Mouse (Mus musculus): ENCODE measurements around the gene Rgs17. TPM values are rescaled to one million over a fixed set of nuclear protein-coding genes. Genes with fewer than 3 reads are reported as not detected.
"Not testable (repeated sequence)": the region's sequence is repeated elsewhere in the genome, so short reads cannot be mapped to it uniquely, and the experiment has no call there.

Rgs17 gene
- polyA plus RNA-seq (2012; rRNA removed) (0.01 TPM in 2 replicates), polyA plus RNA-seq (2014; fragmentation: Nextera tagmentation; extraction: Ambion mirVana) (not detected in 2 replicates)

GRCm38 (mm10) chr10:5922294-5922828 is at the start of gene Rgs17:
Gene Rgs17, minus strand, starts transcription at chr10:5922400.
- Histone ChIP-seq H3K27me3 (ENCODE audit: control insufficient read depth, insufficient read depth, low read length) (peaks cover 17% of the 10 kb centered on the region), H3K36me3 (replicated peaks; ENCODE audit: control insufficient read depth, insufficient read depth, low read depth) (no peaks in the 10 kb centered on the region), H3K9me3 (ENCODE audit: control insufficient read depth, low read length) (no peaks in the 10 kb centered on the region), H3K4me3 (ENCODE audit: insufficient read depth in 1 of 2, low read depth in 2 of 2, low read length in 2 of 2) (peak within 1 kb of the TSS in 1 of 2 experiments; percentile 33; a peak in 2 of 4 replicates), H3K9ac (replicated peaks) (no peak within 1 kb of the TSS), H3K27ac (no peak within 1 kb of the TSS), H3K4me1 (replicated peaks; ENCODE audit: control insufficient read depth in 2 of 2, insufficient read depth in 2 of 2, low read length in 1 of 2) (no peaks in the 10 kb centered on the region), H3K4me2 (ENCODE audit: low read depth) (peak within 1 kb of the TSS; percentile 54)
- DNase-seq (ENCODE audit: low read depth in 3 of 3, low spot score in 3 of 3), result no peak
- TF ChIP-seq EP300 (IDR thresholded peaks at IDR 0.05; ENCODE audit: low read depth), result no peak
- TF ChIP-seq CTCF (IDR thresholded peaks at IDR 0.05; ENCODE audit: low read depth), result no peak
- WGBS (ENCODE audit: insufficient replicate concordance), result 1% methylated on average over 23 of the region's 35 CpGs
- no peak for ATAC-seq (ENCODE audit: insufficient read depth)

DNA sequence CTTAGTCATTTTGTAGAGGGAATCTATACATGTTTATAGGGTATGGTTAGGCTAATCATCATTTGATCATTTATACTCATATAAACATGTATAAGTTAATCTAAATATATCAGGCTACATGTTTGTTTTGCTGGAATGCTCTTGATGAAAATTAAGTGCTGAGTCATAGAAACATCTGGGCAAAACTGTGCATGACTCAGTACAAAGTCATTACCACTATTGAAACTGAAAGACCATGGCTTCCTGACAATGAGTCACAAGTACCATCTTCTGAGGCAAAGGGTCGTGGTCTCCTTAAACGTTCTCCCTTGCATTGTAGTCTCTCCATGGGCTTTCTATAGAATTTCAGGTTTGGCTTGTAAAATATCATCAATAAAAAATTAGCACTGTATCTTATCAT is 45.5 kb upstream of the Rgs17 start:
- no peak overlapping the region for H3K27ac ChIP-seq
- no peaks in the 10 kb centered on the region for H3K4me1 ChIP-seq (replicated peaks; ENCODE audit: control insufficient read depth in 2 of 2, insufficient read depth in 2 of 2, low read length in 1 of 2)
- H3K9ac ChIP-seq (replicated peaks), result no peak overlapping the region
- H3K27me3 ChIP-seq (ENCODE audit: control insufficient read depth, insufficient read depth, low read length), result no peaks in the 10 kb centered on the region
- DNase-seq (ENCODE audit: low read depth in 3 of 3, low spot score in 3 of 3) (no peak), ATAC-seq (ENCODE audit: insufficient read depth) (no peak)
- H3K4me2 ChIP-seq (ENCODE audit: low read depth), result no peak overlapping the region
- TF ChIP-seq EP300 (IDR thresholded peaks at IDR 0.05; ENCODE audit: low read depth), result no peak
- TF ChIP-seq CTCF (IDR thresholded peaks at IDR 0.05; ENCODE audit: low read depth), result no peak
- no peaks in the 10 kb centered on the region for H3K36me3 ChIP-seq (replicated peaks; ENCODE audit: control insufficient read depth, insufficient read depth, low read depth)
- WGBS (ENCODE audit: insufficient replicate concordance), result 43% methylated on average over 2 of the region's 2 CpGs
- no peak overlapping the region for H3K4me3 ChIP-seq (ENCODE audit: insufficient read depth in 1 of 2, low read depth in 2 of 2, low read length in 2 of 2)
- H3K9me3 ChIP-seq (ENCODE audit: control insufficient read depth, low read length), result no peaks in the 10 kb centered on the region

DNA sequence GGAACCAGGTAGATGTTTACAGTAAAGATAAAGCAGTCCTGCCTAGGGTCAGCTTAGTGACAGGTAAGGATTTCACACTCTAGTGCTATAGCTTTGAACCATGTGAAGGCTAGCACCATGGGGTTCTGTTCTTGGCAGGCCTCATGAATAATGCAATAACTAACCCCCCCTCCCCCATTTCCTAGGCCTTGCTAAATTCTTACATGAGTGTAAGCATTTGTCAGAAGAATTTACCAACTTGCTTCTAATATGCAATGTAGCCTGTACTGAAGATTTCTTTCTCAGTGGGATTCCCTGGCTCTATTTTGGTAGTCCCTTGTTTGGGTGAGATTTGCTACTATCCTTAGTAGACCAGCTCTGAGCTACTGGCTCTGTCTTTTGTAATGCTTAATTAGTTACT is 31.6 kb upstream of the Rgs17 start:
- ATAC-seq (ENCODE audit: insufficient read depth); H3K4me3 ChIP-seq (ENCODE audit: insufficient read depth in 1 of 2, low read depth in 2 of 2, low read length in 2 of 2); H3K36me3 ChIP-seq (replicated peaks; ENCODE audit: control insufficient read depth, insufficient read depth, low read depth); H3K4me1 ChIP-seq (replicated peaks; ENCODE audit: control insufficient read depth in 2 of 2, insufficient read depth in 2 of 2, low read length in 1 of 2); H3K9me3 ChIP-seq (ENCODE audit: control insufficient read depth, low read length); H3K4me2 ChIP-seq (ENCODE audit: low read depth); H3K9ac ChIP-seq (replicated peaks); DNase-seq (ENCODE audit: low read depth in 3 of 3, low spot score in 3 of 3); H3K27me3 ChIP-seq (ENCODE audit: control insufficient read depth, insufficient read depth, low read length); H3K27ac ChIP-seq: not testable (repeated sequence)

DNA sequence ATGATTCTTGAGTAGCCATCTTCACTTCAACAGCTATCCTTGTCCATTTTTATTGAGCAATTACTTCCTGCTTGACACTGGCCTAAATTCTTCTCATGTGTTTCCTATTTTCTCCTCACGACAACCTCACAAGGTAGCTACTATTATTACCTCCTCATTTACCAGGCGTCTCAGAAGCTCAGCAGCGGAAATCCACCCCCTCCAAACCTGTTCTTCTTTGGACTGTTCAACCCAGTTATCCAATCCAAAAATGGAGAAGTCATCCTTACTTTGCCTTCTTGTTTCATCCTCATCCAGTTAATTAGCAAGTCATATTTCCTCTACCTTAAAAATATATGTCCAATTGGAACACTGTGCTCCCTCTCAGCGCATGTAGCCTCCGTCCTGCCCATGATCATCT is 2.1 kb upstream of the Rgs17 start:
- no peak overlapping the region for H3K4me2 ChIP-seq (ENCODE audit: low read depth)
- H3K9me3 ChIP-seq (ENCODE audit: control insufficient read depth, low read length), result no peaks in the 10 kb centered on the region
- TF ChIP-seq CTCF (IDR thresholded peaks at IDR 0.05; ENCODE audit: low read depth), result no peak
- no peak for TF ChIP-seq EP300 (IDR thresholded peaks at IDR 0.05; ENCODE audit: low read depth)
- H3K36me3 ChIP-seq (replicated peaks; ENCODE audit: control insufficient read depth, insufficient read depth, low read depth), result no peaks in the 10 kb centered on the region
- H3K4me1 ChIP-seq (replicated peaks; ENCODE audit: control insufficient read depth in 2 of 2, insufficient read depth in 2 of 2, low read length in 1 of 2), result no peaks in the 10 kb centered on the region
- ATAC-seq (ENCODE audit: insufficient read depth), result no peak
- peaks cover 17% of the 10 kb centered on the region for H3K27me3 ChIP-seq (ENCODE audit: control insufficient read depth, insufficient read depth, low read length)
- WGBS (ENCODE audit: insufficient replicate concordance), result 62% methylated on average over 5 of the region's 5 CpGs
- H3K9ac ChIP-seq (replicated peaks), result no peak overlapping the region
- no peak overlapping the region for H3K4me3 ChIP-seq (ENCODE audit: insufficient read depth in 1 of 2, low read depth in 2 of 2, low read length in 2 of 2)
- no peak for DNase-seq (ENCODE audit: low read depth in 3 of 3, low spot score in 3 of 3)
- H3K27ac ChIP-seq, result no peak overlapping the region

- Histone ChIP-seq H3K36me3 (replicated peaks; ENCODE audit: control insufficient read depth, insufficient read depth, low read depth) (no peaks in the 10 kb centered on the region), H3K4me1 (replicated peaks; ENCODE audit: control insufficient read depth in 2 of 2, insufficient read depth in 2 of 2, low read length in 1 of 2) (no peaks in the 10 kb centered on the region), H3K27ac (no peak overlapping the region), H3K9ac (replicated peaks) (no peak overlapping the region), H3K4me3 (ENCODE audit: insufficient read depth in 1 of 2, low read depth in 2 of 2, low read length in 2 of 2) (no peak overlapping the region), H3K27me3 (ENCODE audit: control insufficient read depth, insufficient read depth, low read length) (peaks cover 17% of the 10 kb centered on the region), H3K9me3 (ENCODE audit: control insufficient read depth, low read length) (no peaks in the 10 kb centered on the region), H3K4me2 (ENCODE audit: low read depth) (no peak overlapping the region)
- ATAC-seq (ENCODE audit: insufficient read depth) (no peak), DNase-seq (ENCODE audit: low read depth in 3 of 3, low spot score in 3 of 3) (no peak)
- TF ChIP-seq EP300 (IDR thresholded peaks at IDR 0.05; ENCODE audit: low read depth) (no peak), CTCF (IDR thresholded peaks at IDR 0.05; ENCODE audit: low read depth) (no peak)
- WGBS (ENCODE audit: insufficient replicate concordance), result 8% methylated on average over 9 of the region's 9 CpGs
These were observed 896 bp upstream of the Rgs17 start for GRCm38 (mm10) chr10:5923096-5923495.

All from liver, embryonic 14.5 days (tissue).